Mouse (Mus musculus) c-Kit-positive CD71-negative TER-119-negative erythroid progenitor cells, embryonic 14.5 days (primary cell): Measurements from ENCODE around the gene Pdcd6ip.

Experiments
- DNase-seq: peaks from one replicate; pipeline ENCODE4 v3.0.0-alpha.2; 2013; ENCODE audit warnings: low read depth

The Pdcd6ip gene

DNA sequence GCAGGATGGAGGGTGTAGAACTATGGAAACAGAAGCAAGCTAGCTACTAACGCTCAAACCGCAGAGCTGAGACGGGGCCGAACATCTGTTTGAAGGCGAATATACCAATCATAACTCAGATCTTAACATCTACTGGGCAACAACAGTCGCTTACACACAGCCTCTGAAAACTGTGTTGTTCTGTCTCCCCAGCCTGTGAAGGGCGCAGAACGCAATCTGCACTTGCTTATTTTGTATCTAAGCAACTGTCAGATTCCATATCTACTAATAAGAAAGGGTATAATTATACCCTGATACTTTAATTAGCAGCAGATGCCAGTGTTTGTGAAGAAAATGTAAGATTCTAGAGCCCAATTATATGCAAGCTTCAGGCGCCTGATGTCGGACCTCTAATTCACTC is 81.3 kb downstream of the Pdcd6ip start:
- no peak for DNase-seq

DNA sequence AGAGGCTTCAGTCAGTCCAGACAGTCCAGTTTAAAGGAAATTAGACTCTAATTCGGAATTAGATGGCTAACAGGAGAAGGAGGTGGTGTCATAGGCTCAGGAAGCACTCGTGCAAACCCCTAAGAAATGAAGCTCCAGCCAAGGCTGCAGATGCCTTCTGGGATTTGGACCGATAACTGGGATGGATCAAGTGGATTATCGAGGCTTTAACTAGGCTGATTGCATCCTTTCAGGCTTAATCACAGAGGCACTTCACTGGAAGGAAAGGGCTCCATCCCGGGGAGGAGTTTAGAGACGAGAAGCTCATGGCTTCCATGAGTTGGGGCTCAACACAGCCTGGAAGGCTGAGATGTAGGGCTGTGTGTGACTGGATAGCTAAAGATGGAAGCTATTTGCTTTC is 84.0 kb downstream of the Pdcd6ip start:
- DNase-seq: no peak

DNA sequence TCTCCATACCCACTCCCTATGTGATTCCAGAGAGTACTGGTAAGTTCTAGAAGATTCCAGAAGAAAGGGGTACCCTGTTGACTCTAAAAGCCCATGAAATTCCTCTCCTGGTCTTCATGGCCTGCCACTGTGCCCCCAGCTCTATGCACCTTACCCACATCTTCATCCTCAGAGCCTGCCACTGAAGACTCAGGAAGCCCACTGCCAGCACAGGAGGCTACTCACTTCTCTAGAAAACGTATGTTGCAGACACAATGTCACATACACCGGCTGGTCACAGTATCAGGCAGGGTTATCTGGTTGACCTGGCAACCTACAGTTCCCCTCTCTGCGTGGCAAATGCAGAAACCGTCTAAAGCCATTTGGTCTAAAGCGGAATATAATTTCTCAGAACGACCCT is 91.0 kb downstream of the Pdcd6ip start:
- no peak for DNase-seq

DNA sequence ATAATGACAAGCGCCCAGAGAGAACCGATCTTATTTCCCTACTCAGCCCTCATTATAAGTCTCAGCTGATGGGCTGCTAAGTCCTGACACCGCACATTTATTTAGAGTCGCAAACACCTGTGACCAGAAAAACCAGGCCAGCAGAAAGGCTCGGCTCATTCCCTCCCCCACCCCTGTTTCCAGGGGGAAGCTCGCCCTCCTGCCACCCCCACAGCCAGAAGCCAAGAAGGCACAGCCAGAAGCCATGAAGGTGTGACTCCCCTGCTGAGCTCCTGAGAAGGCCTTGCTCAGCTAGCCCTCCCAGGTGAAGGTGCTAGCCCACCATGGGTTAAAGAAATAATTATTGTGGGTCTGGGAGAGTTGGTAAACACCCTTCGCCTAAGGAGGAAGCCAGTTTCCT is 97.3 kb downstream of the Pdcd6ip start:
- DNase-seq: no peak

DNA sequence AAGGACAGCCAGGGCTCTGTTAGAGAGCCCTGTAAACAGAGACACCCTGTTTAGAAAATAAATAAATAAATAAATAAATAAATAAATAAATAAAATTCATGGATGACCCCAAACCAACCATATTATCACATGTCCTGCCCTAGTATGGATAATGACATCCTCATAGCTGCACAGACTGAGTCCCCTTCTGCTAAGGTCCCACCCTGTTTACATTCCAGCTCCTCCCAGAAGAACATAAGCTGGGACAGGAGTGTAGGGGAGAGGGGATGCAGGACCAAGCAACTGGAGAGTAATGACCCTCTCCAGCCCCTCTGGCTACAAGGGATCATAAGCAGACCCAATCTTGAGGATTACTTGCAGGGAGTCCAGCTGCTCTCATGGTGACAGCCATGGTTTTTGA is 105.9 kb downstream of the Pdcd6ip start:
- no peak for DNase-seq
